Mouse (Mus musculus) right cerebral cortex, postnatal 25 days (tissue): ENCODE data around the gene Baz2a.
"Not testable (repeated sequence)": the region's sequence is repeated elsewhere in the genome, so short reads cannot be mapped to it uniquely, and the experiment has no call there.

Source experiments
- DNase-seq: peaks from one replicate; pipeline ENCODE4 v3.0.0; 2022

Baz2a gene

GRCm38 (mm10) chr10:128082477-128082808, 8.9 kb upstream of the Baz2a start:
- DNase-seq = no peak

- DNase-seq = peak; percentile 96
These were observed 8.4 kb upstream of the Baz2a start, which contains the start of gene Atp5b for GRCm38 (mm10) chr10:128082880-128083421. Gene Atp5b, plus strand, starts transcription at chr10:128083273.

GRCm38 (mm10) chr10:128083688-128084087, 7.7 kb upstream of the Baz2a start:
- peak; percentile 27 for DNase-seq

GRCm38 (mm10) chr10:128084160-128084559, 7.2 kb upstream of the Baz2a start:
- DNase-seq = no peak

- no peak for DNase-seq
These were observed 5.0 kb upstream of the Baz2a start for GRCm38 (mm10) chr10:128086391-128086790.

GRCm38 (mm10) chr10:128087216-128087615, 4.2 kb upstream of the Baz2a start:
- DNase-seq = not testable (repeated sequence)

GRCm38 (mm10) chr10:128088181-128088580, 3.2 kb upstream of the Baz2a start:
- DNase-seq = no peak

GRCm38 (mm10) chr10:128089842-128090241, 1.5 kb upstream of the Baz2a start:
- no peak for DNase-seq

- DNase-seq = peak; percentile 81
These were observed 470 bp upstream of the Baz2a start for GRCm38 (mm10) chr10:128090651-128091563.

- DNase-seq = peak; percentile 75
These were observed 1.4 kb downstream of the Baz2a start for GRCm38 (mm10) chr10:128092506-128093495.

GRCm38 (mm10) chr10:128093496-128094294, 2.3 kb downstream of the Baz2a start:
- peak; percentile 15 for DNase-seq

GRCm38 (mm10) chr10:128094340-128094968, 3.1 kb downstream of the Baz2a start:
- peak; percentile 47 for DNase-seq

GRCm38 (mm10) chr10:128095003-128095636, 3.7 kb downstream of the Baz2a start:
- no peak for DNase-seq

- DNase-seq = no peak
These were observed 4.9 kb downstream of the Baz2a start for GRCm38 (mm10) chr10:128096313-128096692.

GRCm38 (mm10) chr10:128096693-128097586, 5.6 kb downstream of the Baz2a start:
- peak; percentile 87 for DNase-seq

- DNase-seq = peak; percentile 37
These were observed 6.2 kb downstream of the Baz2a start for GRCm38 (mm10) chr10:128097587-128097971.

- no peak for DNase-seq
These were observed 18.9 kb downstream of the Baz2a start for GRCm38 (mm10) chr10:128110103-128110761.

- no peak for DNase-seq
These were observed 19.9 kb downstream of the Baz2a start for GRCm38 (mm10) chr10:128111227-128111626.

GRCm38 (mm10) chr10:128123833-128124232, 32.5 kb downstream of the Baz2a start:
- no peak for DNase-seq

GRCm38 (mm10) chr10:128124831-128125230, 33.5 kb downstream of the Baz2a start:
- DNase-seq = no peak
